Mouse (Mus musculus) MEL (cell line): ENCODE results near the gene Elp5. TPM values are rescaled to one million over a fixed set of nuclear protein-coding genes. Genes with fewer than 3 reads are reported as not detected.

Experiments
- DNase-seq: peaks from one replicate; pipeline ENCODE4 v3.0.0; 2011; ENCODE audit warnings: low read depth, low spot score
- H3K27ac ChIP-seq: 2 replicates; pipeline ENCODE4 v1.5.1; 2012; ENCODE audit warnings: low read depth, mild to moderate bottlenecking, control low read depth, low read length, moderate library complexity; ENCODE audit not compliant: control insufficient read depth
- H3K27me3 ChIP-seq, 2 experiments: fragments of 150-350 bp in 1 of 2; sonication (generic) in 1 of 2; 2 replicates each; pipeline ENCODE4 v1.6.1; 2012; ENCODE audit warnings: low read length in 2 of 2, mild to moderate bottlenecking in 2 of 2, improper control_type of control experiment in 1 of 2, moderate library complexity in 1 of 2; ENCODE audit not compliant: insufficient read depth in 2 of 2, control insufficient read depth in 1 of 2
- H3K36me3 ChIP-seq, 2 experiments: 2 replicates each; pipeline ENCODE4 v1.6.1; 2012 to 2014; ENCODE audit warnings: low read length in 2 of 2, improper control_type of control experiment in 1 of 2, inconsistent platforms in 1 of 2, mild to moderate bottlenecking in 1 of 2; ENCODE audit not compliant: insufficient read depth in 2 of 2, control insufficient read depth in 1 of 2
- H3K4me1 ChIP-seq, 2 experiments: fragments of 150-350 bp in 1 of 2; sonication (generic) in 1 of 2; 2 replicates each; pipeline ENCODE4 v1.6.1; 2012; ENCODE audit warnings: low read length in 2 of 2, improper control_type of control experiment in 1 of 2, mild to moderate bottlenecking in 1 of 2; ENCODE audit not compliant: insufficient read depth in 2 of 2, control insufficient read depth in 1 of 2
- H3K4me3 ChIP-seq, 2 experiments: fragments of 150-350 bp in 1 of 2; sonication (generic) in 1 of 2; 2 replicates each; pipeline ENCODE4 v1.5.1; 2012; ENCODE audit warnings: low read depth in 2 of 2, low read length in 2 of 2, mild to moderate bottlenecking in 2 of 2, moderate library complexity in 2 of 2, control low read depth in 1 of 2, improper control_type of control experiment in 1 of 2; ENCODE audit not compliant: control insufficient read depth in 1 of 2, insufficient read depth in 1 of 2
- H3K79me2 ChIP-seq: 2 replicates; pipeline ENCODE4 v1.6.1; 2012; ENCODE audit warnings: mild to moderate bottlenecking, low read length, moderate library complexity; ENCODE audit not compliant: control insufficient read depth, poor library complexity, insufficient read depth
- H3K9ac ChIP-seq: 2 replicates; pipeline ENCODE4 v1.6.1; 2012; ENCODE audit warnings: low read depth, mild to moderate bottlenecking, control low read depth, low read length, moderate library complexity; ENCODE audit not compliant: control insufficient read depth, poor library complexity, severe bottlenecking
- H3K9me3 ChIP-seq: fragments of 150-350 bp; sonication (generic); replicated peaks from 2 replicates; pipeline ENCODE4 v1.6.1; 2012; ENCODE audit warnings: mild to moderate bottlenecking, low read length, improper control_type of control experiment, moderate library complexity; ENCODE audit not compliant: insufficient read depth
- CHD1 ChIP-seq: IDR thresholded peaks from 2 replicates; pipeline ENCODE4 v1.6.1; 2012; ENCODE audit warnings: low read depth, mild to moderate bottlenecking, inconsistent platforms, low read length, improper control_type of control experiment
- GATA1 ChIP-seq: IDR thresholded peaks from 2 replicates; pipeline ENCODE4 v1.6.1; 2011; ENCODE audit warnings: low read depth, low read length, improper control_type of control experiment
- HCFC1 ChIP-seq: IDR thresholded peaks from 2 replicates; pipeline ENCODE4 v1.6.1; 2012; ENCODE audit warnings: low read depth, mild to moderate bottlenecking, inconsistent platforms, low read length, improper control_type of control experiment, moderate library complexity
- MAFK ChIP-seq: IDR thresholded peaks from 2 replicates; pipeline ENCODE4 v1.6.1; 2011; ENCODE audit warnings: low read depth, mild to moderate bottlenecking, low read length, improper control_type of control experiment, borderline replicate concordance
- MAX ChIP-seq: IDR thresholded peaks from 2 replicates; pipeline ENCODE4 v1.6.1; 2011; ENCODE audit warnings: low read length, improper control_type of control experiment
- MAZ ChIP-seq: IDR thresholded peaks from 2 replicates; pipeline ENCODE4 v1.6.1; 2012; ENCODE audit warnings: low read depth, mild to moderate bottlenecking, inconsistent platforms, low read length, improper control_type of control experiment
- MYB ChIP-seq: IDR thresholded peaks from 2 replicates; pipeline ENCODE4 v1.6.1; 2011; ENCODE audit warnings: mild to moderate bottlenecking, low read depth, low read length, improper control_type of control experiment
- MYC ChIP-seq: IDR thresholded peaks from 2 replicates; pipeline ENCODE4 v1.6.1; 2011; ENCODE audit warnings: low read depth, mild to moderate bottlenecking, low read length, improper control_type of control experiment, moderate library complexity
- NRF1 ChIP-seq: IDR thresholded peaks from 2 replicates; pipeline ENCODE4 v1.6.1; 2014; ENCODE audit warnings: low read depth, mild to moderate bottlenecking, inconsistent platforms, low read length, improper control_type of control experiment, moderate library complexity; ENCODE audit not compliant: poor library complexity, insufficient read depth, severe bottlenecking
- POLR2A ChIP-seq, 2 experiments: IDR thresholded peaks; 2 replicates each; pipeline ENCODE4 v1.6.1; 2011 to 2012; ENCODE audit warnings: low read length in 2 of 2, mild to moderate bottlenecking in 2 of 2, control low read depth in 1 of 2, improper control_type of control experiment in 1 of 2, low read depth in 1 of 2, moderate library complexity in 1 of 2; ENCODE audit not compliant: control insufficient read depth in 1 of 2, insufficient read depth in 1 of 2, poor library complexity in 1 of 2
- POLR2AphosphoS5 ChIP-seq: IDR thresholded peaks from 2 replicates; pipeline ENCODE4 v1.6.1; 2012; ENCODE audit warnings: low read depth, borderline replicate concordance, mild to moderate bottlenecking, inconsistent platforms, low read length, moderate library complexity, mixed read lengths
- SMC3 ChIP-seq: IDR thresholded peaks from 2 replicates; pipeline ENCODE4 v1.6.1; 2011; ENCODE audit warnings: low read depth, low read length, improper control_type of control experiment
- TCF12 ChIP-seq: IDR thresholded peaks from 2 replicates; pipeline ENCODE4 v1.6.1; 2014; ENCODE audit warnings: low read depth, mild to moderate bottlenecking, inconsistent platforms, low read length, improper control_type of control experiment, moderate library complexity
- USF2 ChIP-seq, 2 experiments: IDR thresholded peaks; 2 replicates each; pipeline ENCODE4 v1.6.1; 2011 to 2012; ENCODE audit warnings: improper control_type of control experiment in 2 of 2, low read length in 2 of 2, borderline replicate concordance in 1 of 2, inconsistent platforms in 1 of 2, low read depth in 1 of 2, mild to moderate bottlenecking in 1 of 2; ENCODE audit not compliant: insufficient read depth in 1 of 2
- ZC3H11A ChIP-seq: IDR thresholded peaks from 2 replicates; pipeline ENCODE4 v1.6.1; 2012; ENCODE audit warnings: low read depth, mild to moderate bottlenecking, inconsistent platforms, low read length, improper control_type of control experiment
- ZKSCAN1 ChIP-seq: IDR thresholded peaks from 2 replicates; pipeline ENCODE4 v1.6.1; 2012; ENCODE audit warnings: low read depth, mild to moderate bottlenecking, inconsistent platforms, low read length, improper control_type of control experiment, moderate library complexity
- ZMIZ1 ChIP-seq: IDR thresholded peaks from 2 replicates; pipeline ENCODE4 v1.6.1; 2012; ENCODE audit warnings: low read depth, mild to moderate bottlenecking, inconsistent platforms, low read length, improper control_type of control experiment, moderate library complexity
- ZNF384 ChIP-seq: IDR thresholded peaks from 2 replicates; pipeline ENCODE4 v1.6.1; 2012; ENCODE audit warnings: low read depth, mild to moderate bottlenecking, inconsistent platforms, low read length, improper control_type of control experiment
- polyA plus RNA-seq, 2 experiments: library from polyadenylated mRNA; stranded (reverse) in 1 of 2; unstranded in 1 of 2; fragments of >175 nt in 1 of 2; fragments of >200 nt in 1 of 2; gene quantifications; 2 replicates each; pipeline versions ENCODE4 v1.2.1 to v1.2.4; 2012; ENCODE audit warnings: low replicate concordance in 2 of 2, low read depth in 1 of 2; ENCODE audit not compliant: insufficient read length in 2 of 2, insufficient read depth in 1 of 2, missing spikeins in 1 of 2
- total RNA-seq: library from RNA; depleted of rRNA; stranded (reverse); fragments of 300-350 nt; gene quantifications from 2 replicates; pipeline ENCODE4 v1.2.3, GENCODE M21; 2012

Gene Elp5
- total and polyA plus RNA-seq, 3 experiments = 189 to 222 TPM; not detected in 1

DNA sequence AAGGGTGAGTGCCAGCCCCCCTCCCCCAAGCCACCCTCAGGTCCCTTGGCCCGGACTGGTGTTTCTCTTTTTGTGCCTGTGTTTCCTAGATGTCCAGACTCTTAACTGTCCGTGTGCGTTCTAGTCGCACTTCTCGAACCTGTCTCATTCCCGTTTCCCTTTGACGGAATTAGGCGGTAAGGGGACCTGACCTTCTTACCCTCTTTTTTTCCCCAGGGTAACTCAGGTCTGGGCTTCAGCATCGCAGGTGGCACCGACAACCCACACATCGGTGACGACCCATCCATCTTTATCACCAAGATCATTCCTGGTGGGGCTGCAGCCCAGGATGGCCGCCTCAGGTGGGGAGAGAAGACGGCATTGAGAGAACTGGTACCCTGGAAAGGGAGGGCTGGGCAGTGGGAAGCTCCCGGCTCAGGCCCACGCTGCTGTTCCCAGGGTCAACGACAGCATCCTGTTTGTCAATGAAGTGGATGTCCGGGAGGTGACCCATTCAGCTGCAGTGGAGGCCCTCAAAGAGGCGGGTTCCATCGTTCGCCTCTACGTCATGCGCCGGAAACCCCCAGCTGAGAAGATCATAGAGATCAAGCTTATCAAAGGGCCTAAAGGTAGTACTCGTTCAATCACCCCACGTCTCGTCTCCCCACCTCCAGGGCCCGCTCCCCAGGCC, 48.5 kb upstream of the Elp5 start:
- no peak overlapping the region for H3K27ac ChIP-seq
- H3K9ac ChIP-seq = no peak overlapping the region
- no peaks in the 10 kb centered on the region for H3K9me3 ChIP-seq
- H3K36me3 ChIP-seq = peaks cover 0 to 3% of the 10 kb centered on the region in 2 experiments; a peak in 2 of 4 replicates
- DNase-seq = no peak
- TF ChIP-seq TCF12 (no peak), MYC (no peak), GATA1 (no peak), MAFK (no peak), ZNF384 (no peak), USF2 (IDR thresholded peaks at IDR 0.05; ENCODE audit: borderline replicate concordance in 1 of 2, insufficient read depth in 1 of 2, low read depth in 1 of 2, low read length in 2 of 2) (no peak), HCFC1 (no peak), POLR2A (IDR thresholded peaks at IDR 0.05; ENCODE audit: control insufficient read depth in 1 of 2, insufficient read depth in 1 of 2, low read depth in 1 of 2, low read length in 2 of 2, poor library complexity in 1 of 2) (no peak), CHD1 (no peak), MAX (no peak), NRF1 (no peak), ZC3H11A (no peak), POLR2AphosphoS5 (no peak), ZKSCAN1 (no peak), SMC3 (no peak), MAZ (no peak)
- H3K27me3 ChIP-seq = no peaks in the 10 kb centered on the region
- no peak overlapping the region for H3K4me3 ChIP-seq
- peaks cover 0 to 9% of the 10 kb centered on the region in 2 experiments; a peak in 2 of 4 replicates for H3K4me1 ChIP-seq
- no peaks in the 10 kb centered on the region for H3K79me2 ChIP-seq

GRCm38 (mm10) chr11:70029829-70030550, 47.7 kb upstream of the Elp5 start:
- H3K27ac ChIP-seq = no peak overlapping the region
- peaks cover 0 to 9% of the 10 kb centered on the region in 2 experiments; a peak in 2 of 4 replicates for H3K4me1 ChIP-seq
- H3K27me3 ChIP-seq = no peaks in the 10 kb centered on the region
- no peaks in the 10 kb centered on the region for H3K9me3 ChIP-seq
- no peaks in the 10 kb centered on the region for H3K79me2 ChIP-seq
- no peak for TF ChIP-seq ZMIZ1
- no peak for TF ChIP-seq MYB
- peaks cover 0 to 3% of the 10 kb centered on the region in 2 experiments; a peak in 2 of 4 replicates for H3K36me3 ChIP-seq
- H3K4me3 ChIP-seq = no peak overlapping the region
- no peak overlapping the region for H3K9ac ChIP-seq
- DNase-seq = no peak
